Mouse (Mus musculus) mouse embryonic stem cell (cell line): ENCODE data around the gene Tuba8.

Experiments
- in situ Hi-C, 2 experiments: fragments of 300-500 bp; cut with MboI; formaldehyde crosslinking; loops; 1 replicate in 1 of 2; 3 replicates in 1 of 2; pipeline ENCODE4 v1.14.3; 2019 to 2020; ENCODE audit warnings: low sequenced_read_pairs in 2 of 2, low pct_unique_long_range_greater_than_20kb in 1 of 2, mixed read lengths in 1 of 2; ENCODE audit not compliant: unreplicated experiment in 1 of 2

Gene Tuba8

GRCm38 (mm10) chr6:121194061-121194955 is 16.2 kb upstream of the Tuba8 start:
- in situ Hi-C loops: no loop called here

GRCm38 (mm10) chr6:121194956-121195731 is 15.4 kb upstream of the Tuba8 start:
- in situ Hi-C loops: no loop called here

GRCm38 (mm10) chr6:121197807-121198365 is 12.6 kb upstream of the Tuba8 start:
- in situ Hi-C loops: no loop called here

GRCm38 (mm10) chr6:121200458-121200857 is 10.0 kb upstream of the Tuba8 start:
- in situ Hi-C loops: no loop called here

- in situ Hi-C loops: no loop called here
Measured at GRCm38 (mm10) chr6:121202026-121202425, 8.5 kb upstream of the Tuba8 start.

GRCm38 (mm10) chr6:121206481-121206880 is 4.0 kb upstream of the Tuba8 start:
- in situ Hi-C loops: no loop called here

GRCm38 (mm10) chr6:121209584-121209983 is 912 bp upstream of the Tuba8 start:
- in situ Hi-C loops: no loop called here

GRCm38 (mm10) chr6:121210926-121211289 is 412 bp downstream of the Tuba8 start:
- in situ Hi-C loops: no loop called here

- in situ Hi-C loops: no loop called here
Measured at GRCm38 (mm10) chr6:121211743-121212142, 1.2 kb downstream of the Tuba8 start.

- in situ Hi-C loops: no loop called here
Measured at GRCm38 (mm10) chr6:121212988-121213387, 2.5 kb downstream of the Tuba8 start.

GRCm38 (mm10) chr6:121214221-121214620 is 3.7 kb downstream of the Tuba8 start:
- in situ Hi-C loops: no loop called here

- in situ Hi-C loops: no loop called here
Measured at GRCm38 (mm10) chr6:121214667-121215330, 4.3 kb downstream of the Tuba8 start.

- in situ Hi-C loops: no loop called here
Measured at GRCm38 (mm10) chr6:121215336-121215735, 4.8 kb downstream of the Tuba8 start.

GRCm38 (mm10) chr6:121215896-121216295 is 5.4 kb downstream of the Tuba8 start:
- in situ Hi-C loops: no loop called here

- in situ Hi-C loops: no loop called here
Measured at GRCm38 (mm10) chr6:121216589-121217255, 6.2 kb downstream of the Tuba8 start.

- in situ Hi-C loops: no loop called here
Measured at GRCm38 (mm10) chr6:121218002-121218401, 7.5 kb downstream of the Tuba8 start.

- in situ Hi-C loops: no loop called here
Measured at GRCm38 (mm10) chr6:121219406-121219805, 8.9 kb downstream of the Tuba8 start.

- in situ Hi-C loops: no loop called here
Measured at GRCm38 (mm10) chr6:121220181-121220580, 9.7 kb downstream of the Tuba8 start.
